Mouse (Mus musculus): Measurements from ENCODE around the gene Khdrbs1.

GRCm38 (mm10) chr4:129770600-129770999 lies 28.5 kb upstream of the Khdrbs1 start:
- TF ChIP-seq EP300 (IDR thresholded peaks at IDR 0.05) (no peak), CTCF (IDR thresholded peaks at IDR 0.05) (no peak)

Measured in lung, postnatal 0 days (tissue).